Mouse (Mus musculus) heart, embryonic 12.5 days (tissue): Measurements from ENCODE around the gene Man2a2. TPM values are rescaled to one million over a fixed set of nuclear protein-coding genes. Genes with fewer than 3 reads are reported as not detected.

Experiments used
- ATAC-seq: fragments of 200-750 bp; cut with Nextera tagmentation; 2 replicates; pipeline ENCODE4 v1.8.0; 2017; ENCODE audit warnings: moderate TSS enrichment, moderate library complexity; ENCODE audit not compliant: insufficient number of reproducible peaks, low FRiP score
- H3K27ac ChIP-seq: fragments of 300-500 bp; sonication (generic); 2 replicates; pipeline ENCODE4 v1.5.1; 2016; ENCODE audit warnings: mild to moderate bottlenecking, moderate library complexity; ENCODE audit not compliant: poor library complexity, severe bottlenecking
- H3K27me3 ChIP-seq: fragments of 300-500 bp; sonication (generic); replicated peaks from 2 replicates; pipeline ENCODE4 v1.6.1; 2016; ENCODE audit warnings: mild to moderate bottlenecking, moderate library complexity
- H3K36me3 ChIP-seq: fragments of 300-500 bp; sonication (generic); 2 replicates; pipeline ENCODE4 v1.6.1; 2016; ENCODE audit warnings: mild to moderate bottlenecking, moderate library complexity
- H3K4me1 ChIP-seq: fragments of 300-500 bp; sonication (generic); replicated peaks from 2 replicates; pipeline ENCODE4 v1.6.1; 2016; ENCODE audit warnings: mild to moderate bottlenecking
- H3K4me2 ChIP-seq: fragments of 300-500 bp; sonication (generic); 2 replicates; pipeline ENCODE4 v1.6.1; 2016; ENCODE audit warnings: mild to moderate bottlenecking, moderate library complexity
- H3K4me3 ChIP-seq: fragments of 300-500 bp; sonication (generic); 2 replicates; pipeline ENCODE4 v1.5.1; 2016; ENCODE audit warnings: mild to moderate bottlenecking
- H3K9ac ChIP-seq: fragments of 300-500 bp; sonication (generic); 2 replicates; pipeline ENCODE4 v1.6.1; 2016; ENCODE audit warnings: mild to moderate bottlenecking, moderate library complexity
- H3K9me3 ChIP-seq: fragments of 300-500 bp; sonication (generic); replicated peaks from 2 replicates; pipeline ENCODE4 v1.6.1; 2016; ENCODE audit warnings: mild to moderate bottlenecking, moderate library complexity
- WGBS: fragments of 180-500 bp; shearing (Covaris S2); methylation state at CpG from one replicate; pipeline ENCODE4 v1.1.7; 2016; 5-methylcytosine and 5-hydroxymethylcytosine counted together
- polyA plus RNA-seq: library from polyadenylated mRNA; unstranded; fragments of >200 nt; fragmentation: Nextera tagmentation; extraction: Ambion mirVana; gene quantifications from 2 replicates; pipeline ENCODE4 v1.2.1, GENCODE M21; 2016

Man2a2 gene
- polyA plus RNA-seq, 1 experiment from 2014 or later: 25.0 TPM

- H3K27me3 ChIP-seq: no peaks in the 10 kb centered on the region
- peaks cover 71% of the 10 kb centered on the region for H3K36me3 ChIP-seq
- H3K9ac ChIP-seq: no peak overlapping the region
- no peak overlapping the region for H3K4me3 ChIP-seq
- no peak for ATAC-seq
- H3K27ac ChIP-seq: no peak overlapping the region
- no peak overlapping the region for H3K4me2 ChIP-seq
- 83% methylated on average over 1 of the region's 1 CpGs for WGBS
- no peaks in the 10 kb centered on the region for H3K9me3 ChIP-seq
- peaks cover 25% of the 10 kb centered on the region for H3K4me1 ChIP-seq
These were observed 53.6 kb downstream of the Man2a2 start for GRCm38 (mm10) chr7:80317439-80318115.

DNA sequence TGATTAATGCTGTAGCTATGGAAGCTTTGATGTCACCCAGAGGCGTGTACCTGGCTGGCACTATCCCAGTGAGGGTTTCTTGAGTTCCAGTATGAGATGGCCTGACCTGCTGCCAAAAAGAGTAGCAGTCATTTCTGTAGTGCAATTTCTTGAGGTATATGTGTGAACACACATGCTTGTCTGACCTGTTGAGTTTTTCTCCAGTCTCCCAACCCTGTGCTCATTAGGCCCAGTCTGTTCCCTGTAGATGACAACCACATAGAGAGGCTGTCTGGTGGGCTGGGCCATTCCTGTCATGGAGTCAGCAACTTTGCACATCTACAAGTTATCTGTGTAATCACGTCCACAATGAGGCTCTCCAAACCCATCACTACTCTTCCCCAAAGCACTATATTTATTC, 55.4 kb downstream of the Man2a2 start:
- Histone ChIP-seq H3K36me3 (peaks cover 80% of the 10 kb centered on the region), H3K4me1 (peaks cover 22% of the 10 kb centered on the region), H3K27ac (no peak overlapping the region), H3K9ac (no peak overlapping the region), H3K9me3 (no peaks in the 10 kb centered on the region), H3K4me3 (no peak overlapping the region), H3K4me2 (no peak overlapping the region), H3K27me3 (no peaks in the 10 kb centered on the region)
- WGBS: 80% methylated on average over 2 of the region's 2 CpGs
- ATAC-seq: no peak

DNA sequence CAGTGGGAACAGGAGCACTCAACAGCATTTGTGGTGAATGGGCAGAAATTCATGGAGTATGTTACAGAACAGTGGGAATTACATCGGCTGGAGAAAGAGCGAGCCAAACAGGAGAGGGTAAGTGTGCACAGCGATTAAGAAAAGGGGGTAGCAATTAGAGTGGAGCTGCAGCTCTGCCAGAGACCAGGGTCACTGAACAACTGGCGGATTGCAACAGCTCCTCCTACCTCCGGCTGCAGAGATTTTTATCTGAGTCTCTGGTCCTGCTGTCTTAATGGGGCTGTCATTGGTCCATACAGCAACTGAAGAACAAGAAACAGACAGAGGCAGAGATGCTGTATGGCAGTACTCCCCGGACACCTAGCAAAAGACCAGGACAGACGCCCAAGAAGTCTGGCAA, 60.4 kb downstream of the Man2a2 start:
- H3K9me3 ChIP-seq: no peaks in the 10 kb centered on the region
- no peaks in the 10 kb centered on the region for H3K4me1 ChIP-seq
- H3K27ac ChIP-seq: no peak overlapping the region
- no peaks in the 10 kb centered on the region for H3K27me3 ChIP-seq
- no peak overlapping the region for H3K4me2 ChIP-seq
- H3K4me3 ChIP-seq: no peak overlapping the region
- 77% methylated on average over 7 of the region's 7 CpGs for WGBS
- H3K9ac ChIP-seq: no peak overlapping the region
- H3K36me3 ChIP-seq: peaks cover 94% of the 10 kb centered on the region
- ATAC-seq: no peak

DNA sequence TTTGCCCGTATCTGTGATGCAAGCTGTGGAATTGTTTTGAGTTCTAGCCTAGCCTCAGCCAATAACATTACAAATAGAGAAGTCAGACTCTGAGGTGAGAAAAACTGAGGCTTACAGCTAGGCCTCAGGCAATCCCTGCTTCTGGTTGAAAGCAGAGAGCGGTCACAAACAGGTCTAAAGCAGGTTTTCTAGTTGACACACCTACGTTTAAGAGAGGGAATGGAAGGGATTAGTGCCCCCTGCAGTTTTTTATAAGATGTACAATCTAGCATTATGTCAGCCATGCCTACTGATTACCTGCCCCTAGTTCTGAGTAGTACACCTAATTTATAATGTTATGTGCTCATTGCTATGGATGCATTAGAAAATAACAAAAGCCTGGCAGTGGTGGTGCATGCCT, 63.4 kb downstream of the Man2a2 start:
- H3K4me1 ChIP-seq: no peaks in the 10 kb centered on the region
- H3K36me3 ChIP-seq: peaks cover 93% of the 10 kb centered on the region
- ATAC-seq: no peak
- H3K9me3 ChIP-seq: no peaks in the 10 kb centered on the region
- WGBS: 83% methylated on average over 3 of the region's 3 CpGs
- no peaks in the 10 kb centered on the region for H3K27me3 ChIP-seq
- no peak overlapping the region for H3K9ac ChIP-seq
- no peak overlapping the region for H3K27ac ChIP-seq
- H3K4me3 ChIP-seq: no peak overlapping the region
- H3K4me2 ChIP-seq: no peak overlapping the region

DNA sequence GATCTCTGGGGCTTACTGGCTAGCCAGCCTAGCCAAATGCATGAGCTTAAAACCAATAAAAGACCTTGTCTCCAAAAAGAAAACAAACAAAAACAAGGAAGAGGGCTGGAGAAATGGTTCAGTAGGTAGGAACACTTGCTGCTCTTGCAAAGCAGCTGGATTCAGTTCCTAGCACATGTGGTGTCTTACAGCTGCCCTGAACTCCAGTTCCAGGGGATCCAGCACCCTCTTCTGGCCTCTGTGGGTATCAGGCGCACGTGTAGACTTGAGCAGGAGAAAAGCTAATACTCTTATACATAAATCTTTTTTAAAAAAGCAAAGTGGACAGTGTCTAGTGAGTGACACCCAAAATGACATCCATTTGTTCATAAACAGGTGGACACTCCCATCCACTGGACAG, 69.7 kb downstream of the Man2a2 start:
- no peak for ATAC-seq
- H3K4me2 ChIP-seq: no peak overlapping the region
- no peaks in the 10 kb centered on the region for H3K27me3 ChIP-seq
- no peak overlapping the region for H3K4me3 ChIP-seq
- 91% methylated on average over 2 of the region's 2 CpGs for WGBS
- no peak overlapping the region for H3K27ac ChIP-seq
- peaks cover 73% of the 10 kb centered on the region for H3K36me3 ChIP-seq
- H3K9me3 ChIP-seq: no peaks in the 10 kb centered on the region
- no peak overlapping the region for H3K9ac ChIP-seq
- peaks cover 12% of the 10 kb centered on the region for H3K4me1 ChIP-seq

DNA sequence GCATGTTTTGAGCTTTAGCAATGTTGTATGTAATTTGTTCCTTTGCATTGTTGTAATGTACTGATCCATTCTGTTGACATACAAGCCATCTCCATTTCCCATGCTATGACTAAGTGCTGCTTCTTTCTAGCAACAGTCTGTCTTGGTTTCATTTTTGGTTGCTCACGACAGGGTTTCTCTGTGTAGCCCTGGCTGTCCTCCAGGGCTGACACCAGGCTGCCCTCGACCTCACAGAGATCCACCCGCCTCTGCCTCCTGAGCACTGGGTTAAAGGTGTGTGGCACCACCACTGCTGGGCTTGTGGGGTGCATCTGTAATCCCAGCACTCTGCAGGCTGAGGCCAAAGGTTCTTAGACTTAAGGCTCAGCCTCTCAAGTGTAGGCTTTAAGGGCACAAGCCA, 71.6 kb downstream of the Man2a2 start:
- no peak overlapping the region for H3K4me2 ChIP-seq
- 93% methylated on average over 3 of the region's 3 CpGs for WGBS
- no peak overlapping the region for H3K9ac ChIP-seq
- H3K27ac ChIP-seq: no peak overlapping the region
- H3K36me3 ChIP-seq: peaks cover 55% of the 10 kb centered on the region
- no peaks in the 10 kb centered on the region for H3K9me3 ChIP-seq
- peaks cover 19% of the 10 kb centered on the region for H3K4me1 ChIP-seq
- ATAC-seq: no peak
- H3K27me3 ChIP-seq: no peaks in the 10 kb centered on the region
- no peak overlapping the region for H3K4me3 ChIP-seq

Other genes with a start within 250 kb of the Man2a2 start
- 10.3 and 10.7 TPM in 2 replicates for gene Sema4b, start 184.5 kb downstream of the Man2a2 start, polyA plus RNA-seq
- gene Cib1, start 138.6 kb downstream of the Man2a2 start, polyA plus RNA-seq: 43.4 and 47.3 TPM in 2 replicates
- 3.6 and 3.9 TPM in 2 replicates for gene Gdpgp1, start 138.5 kb downstream of the Man2a2 start, polyA plus RNA-seq
- gene Ttll13, start 125.0 kb downstream of the Man2a2 start, polyA plus RNA-seq: 0.26 and 0.37 TPM in 2 replicates
- gene Ngrn, start 110.2 kb downstream of the Man2a2 start, polyA plus RNA-seq: 43.0 and 43.4 TPM in 2 replicates
- gene Vps33b, start 101.7 kb downstream of the Man2a2 start, polyA plus RNA-seq: 11.1 and 12.4 TPM in 2 replicates
- 137 and 152 TPM in 2 replicates for gene Prc1, start 76.9 kb downstream of the Man2a2 start, polyA plus RNA-seq
- 6.1 and 8.9 TPM in 2 replicates for gene Rccd1, start 46.9 kb downstream of the Man2a2 start, polyA plus RNA-seq
- gene Unc45a, start 30.4 kb downstream of the Man2a2 start, polyA plus RNA-seq: 20.5 and 21.0 TPM in 2 replicates
- gene Hddc3, start 28.3 kb downstream of the Man2a2 start, polyA plus RNA-seq: 14.4 and 15.8 TPM in 2 replicates
- 10.2 and 11.4 TPM in 2 replicates for gene Fes, start 16.6 kb upstream of the Man2a2 start, polyA plus RNA-seq
- 24.5 and 25.9 TPM in 2 replicates for gene Furin, start 34.1 kb upstream of the Man2a2 start, polyA plus RNA-seq
- gene Blm, start 163.7 kb upstream of the Man2a2 start, polyA plus RNA-seq: 26.7 and 29.7 TPM in 2 replicates